Mouse (Mus musculus) erythroblast, embryonic 14.5 days (primary cell): ENCODE data around the gene Prcd.

Experiments
- GATA1 ChIP-seq: IDR thresholded peaks from 2 replicates; pipeline ENCODE4 v1.6.1; 2012; ENCODE audit warnings: low read length, inconsistent platforms, mixed read lengths
- TAL1 ChIP-seq: IDR thresholded peaks from 3 replicates; pipeline ENCODE4 v1.6.1; 2012; ENCODE audit warnings: low read length, inconsistent platforms, mixed read lengths

GRCm38 (mm10) chr11:116656348-116657191, 3.2 kb downstream of the Prcd start:
- TF ChIP-seq TAL1 (no peak), GATA1 (no peak)
